Mouse (Mus musculus) spleen, adult 2 months (tissue): ENCODE measurements around the gene Lrrc8c.

ENCODE experiments used
- CTCF ChIP-seq: fragments of 200-500 bp; IDR thresholded peaks from 2 replicates; pipeline ENCODE4 v1.5.1; 2011; ENCODE audit warnings: mild to moderate bottlenecking, inconsistent platforms; ENCODE audit not compliant: insufficient read depth, insufficient read length, insufficient replicate concordance; ENCODE audit errors: extremely low read depth
- POLR2A ChIP-seq: fragments of 200-500 bp; IDR thresholded peaks from 2 replicates; pipeline ENCODE4 v1.6.1; 2011; ENCODE audit warnings: low read depth, low read length, inconsistent platforms

GRCm38 (mm10) chr5:105523452-105523851 is 4.3 kb downstream of the Lrrc8c start:
- TF ChIP-seq CTCF = no peak
- no peak for TF ChIP-seq POLR2A
